Mouse (Mus musculus): ENCODE data around the gene Sec61b. TPM values are rescaled to one million over a fixed set of nuclear protein-coding genes. Genes with fewer than 3 reads are reported as not detected.

Gene Sec61b
- total and polyA plus RNA-seq, 3 experiments: 286 to 583 (median 548) TPM

DNA sequence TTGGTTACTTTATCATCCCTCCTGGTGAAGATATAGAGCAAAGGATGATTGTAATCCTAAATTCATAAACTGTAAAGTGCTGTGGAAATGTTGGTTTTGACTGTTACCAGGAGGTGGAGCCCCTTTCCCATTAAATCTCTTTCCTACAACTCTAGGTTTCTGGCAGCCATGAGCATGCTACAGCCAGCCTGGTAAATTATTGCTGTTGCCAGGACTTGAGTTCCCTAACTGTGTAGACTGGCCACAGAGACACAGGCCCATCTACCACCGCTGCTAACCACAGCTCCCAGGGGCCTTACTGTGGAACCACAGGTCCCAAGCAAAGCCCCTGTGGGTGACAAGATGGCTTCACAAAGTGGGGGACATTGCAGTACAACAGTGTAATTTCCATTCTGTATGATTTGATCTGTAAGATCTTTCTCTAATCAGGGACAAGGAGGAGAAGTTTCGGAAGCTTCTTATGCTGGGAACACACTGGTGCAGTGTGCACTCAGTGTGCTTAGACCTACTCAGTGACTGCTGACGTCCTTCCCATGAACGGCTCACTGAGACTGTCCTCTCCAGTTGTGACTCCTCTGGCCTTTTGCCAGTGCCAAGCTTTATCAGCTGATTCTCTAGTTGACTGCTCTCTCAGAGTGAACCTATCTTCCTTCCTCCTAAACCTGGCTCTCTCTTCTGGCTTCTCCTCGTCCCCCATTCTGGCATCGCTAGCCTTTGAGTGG is 47.6 kb downstream of the Sec61b start:
- no peaks in the 10 kb centered on the region for H3K9me3 ChIP-seq (replicated peaks; ENCODE audit: low read length)
- DNase-seq (ENCODE audit: extremely low read depth): peak; percentile 18
- no peaks in the 10 kb centered on the region for H3K79me2 ChIP-seq (replicated peaks; ENCODE audit: control insufficient read depth, extremely low read depth, insufficient read depth, poor library complexity, severe bottlenecking)
- peak; percentile 66 for TF ChIP-seq RAD21 (IDR thresholded peaks at IDR 0.05; ENCODE audit: low read depth, low read length)
- TF ChIP-seq ELF1 (IDR thresholded peaks at IDR 0.05; ENCODE audit: low read depth, low read length): no peak
- peak in 1 of 2 experiments; percentile 62; a peak in 2 of 4 replicates for TF ChIP-seq CTCF (conservative IDR thresholded peaks at IDR 0.05 in 1 of 2, IDR thresholded peaks at IDR 0.05 in 1 of 2; ENCODE audit: low read depth in 2 of 2, low read length in 2 of 2)
- TF ChIP-seq NELFE (IDR thresholded peaks at IDR 0.05; ENCODE audit: low read depth, low read length): no peak
- TF ChIP-seq SMC3 (IDR thresholded peaks at IDR 0.05; ENCODE audit: low read depth, low read length): peak; percentile 44; the same call in 1 of the 2 replicates
- H3K4me2 ChIP-seq (ENCODE audit: insufficient read depth, low read depth, poor library complexity, severe bottlenecking): no peak overlapping the region
- in situ Hi-C loops (cut with MboI; ENCODE audit: low pct_ligation_motif_present, low pct_unique_long_range_greater_than_20kb, low sequenced_read_pairs): no loop called here
- no peak overlapping the region for H3K9ac ChIP-seq (ENCODE audit: insufficient read depth, low read depth)
- dilution Hi-C loops (cut with MboI; ENCODE audit: extremely low pct_ligation_motif_present, extremely low pct_unique_long_range_greater_than_20kb, low sequenced_read_pairs): no loop called here
- H3K27ac ChIP-seq (ENCODE audit: insufficient read depth, low read depth): no peak overlapping the region
- H3K4me3 ChIP-seq (replicated peaks in 1 of 3; ENCODE audit: low read depth in 2 of 3, low read length in 2 of 3, poor library complexity in 1 of 3): no peak overlapping the region
- H3K4me1 ChIP-seq (ENCODE audit: control insufficient read depth in 1 of 2, insufficient read depth in 2 of 2): no peaks in the 10 kb centered on the region
- no peaks in the 10 kb centered on the region for H3K36me3 ChIP-seq (replicated peaks in 1 of 2; ENCODE audit: control insufficient read depth in 1 of 2, insufficient read depth in 1 of 2, low read length in 1 of 2)
- peaks cover 4% of the 10 kb centered on the region for H3K27me3 ChIP-seq (replicated peaks)

DNA sequence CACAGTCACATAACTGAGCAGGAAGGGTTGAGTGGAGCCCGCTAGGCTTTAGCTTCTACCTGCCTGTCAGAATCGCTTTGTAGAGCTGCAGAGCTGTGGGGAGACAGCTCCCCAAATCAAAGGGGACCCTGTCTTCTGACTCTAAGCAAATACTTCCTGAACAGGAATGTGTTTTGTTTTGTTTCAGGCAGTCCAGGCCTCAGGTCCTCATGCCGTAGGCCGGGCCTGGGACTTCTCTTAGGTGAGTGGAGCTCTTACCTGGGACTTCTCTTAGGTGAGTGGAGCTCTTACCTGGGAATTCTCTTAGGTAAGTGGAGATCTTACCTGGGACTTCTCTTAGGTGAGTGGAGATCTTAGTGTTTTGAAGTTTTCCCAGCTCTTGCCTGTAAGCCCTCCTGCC is 55.4 kb downstream of the Sec61b start:
- no peaks in the 10 kb centered on the region for H3K4me1 ChIP-seq (ENCODE audit: control insufficient read depth in 1 of 2, insufficient read depth in 2 of 2)
- no peaks in the 10 kb centered on the region for H3K79me2 ChIP-seq (replicated peaks; ENCODE audit: control insufficient read depth, extremely low read depth, insufficient read depth, poor library complexity, severe bottlenecking)
- TF ChIP-seq MAZ (IDR thresholded peaks at IDR 0.05; ENCODE audit: low read depth, low read length) (no peak), KAT2A (IDR thresholded peaks at IDR 0.05; ENCODE audit: insufficient replicate concordance, low read length) (no peak), CTCF (conservative IDR thresholded peaks at IDR 0.05 in 1 of 2, IDR thresholded peaks at IDR 0.05 in 1 of 2; ENCODE audit: low read depth in 2 of 2, low read length in 2 of 2) (no peak)
- H3K27ac ChIP-seq (ENCODE audit: insufficient read depth, low read depth): no peak overlapping the region
- no peak for DNase-seq (ENCODE audit: extremely low read depth)
- H3K27me3 ChIP-seq (replicated peaks): no peaks in the 10 kb centered on the region
- dilution Hi-C loops (cut with MboI; ENCODE audit: extremely low pct_ligation_motif_present, extremely low pct_unique_long_range_greater_than_20kb, low sequenced_read_pairs) (no loop called here), in situ Hi-C loops (cut with MboI; ENCODE audit: low pct_ligation_motif_present, low pct_unique_long_range_greater_than_20kb, low sequenced_read_pairs) (no loop called here)
- H3K4me3 ChIP-seq (replicated peaks in 1 of 3; ENCODE audit: low read depth in 2 of 3, low read length in 2 of 3, poor library complexity in 1 of 3): no peak overlapping the region
- H3K9me3 ChIP-seq (replicated peaks; ENCODE audit: low read length): no peaks in the 10 kb centered on the region
- no peak overlapping the region for H3K4me2 ChIP-seq (ENCODE audit: insufficient read depth, low read depth, poor library complexity, severe bottlenecking)
- no peaks in the 10 kb centered on the region for H3K36me3 ChIP-seq (replicated peaks in 1 of 2; ENCODE audit: control insufficient read depth in 1 of 2, insufficient read depth in 1 of 2, low read length in 1 of 2)
- no peak overlapping the region for H3K9ac ChIP-seq (ENCODE audit: insufficient read depth, low read depth)

Other genes starting within 250 kb of the Sec61b start
- 3.4 and 5.0 TPM in 2 replicates for gene Tgfbr1, start 121.4 kb upstream of the Sec61b start, total RNA-seq (2012; rRNA removed)
- 8.7 and 10.1 TPM in 2 replicates for gene Tgfbr1, start 121.4 kb upstream of the Sec61b start, total RNA-seq (2014; rRNA removed)
- 5.9 and 7.0 TPM in 2 replicates for gene Tgfbr1, start 121.4 kb upstream of the Sec61b start, polyA plus RNA-seq (2012; ENCODE audit: insufficient read length, low read depth)
- gene Alg2, start 325 bp upstream of the Sec61b start, total RNA-seq (2012; rRNA removed): 12.2 and 14.9 TPM in 2 replicates
- gene Alg2, start 325 bp upstream of the Sec61b start, total RNA-seq (2014; rRNA removed): 6.6 and 8.4 TPM in 2 replicates
- 27.1 and 28.9 TPM in 2 replicates for gene Alg2, start 325 bp upstream of the Sec61b start, polyA plus RNA-seq (2012; ENCODE audit: insufficient read length, low read depth)